Mouse (Mus musculus): ENCODE data around the gene Tmem160. TPM values are rescaled to one million over a fixed set of nuclear protein-coding genes. Genes with fewer than 3 reads are reported as not detected.

Tmem160 gene
- polyA plus RNA-seq, 1 experiment: 125 TPM

GRCm38 (mm10) chr7:16422222-16422856 lies 30.2 kb upstream of the Tmem160 start:
- no peak overlapping the region for H3K4me3 ChIP-seq (ENCODE audit: insufficient read depth, low read depth, low read length)
- peaks cover 27% of the 10 kb centered on the region for H3K4me1 ChIP-seq (ENCODE audit: control insufficient read depth, insufficient read depth, low read length)
- DNase-seq: peak; percentile 69
- peak overlapping the region; percentile 57 for H3K27ac ChIP-seq (ENCODE audit: insufficient read depth, low read depth, low read length)
- 49% methylated on average over 18 of the region's 18 CpGs for WGBS
- TF ChIP-seq POLR2A (IDR thresholded peaks at IDR 0.05; ENCODE audit: low read depth, low read length) (no peak), CTCF (conservative IDR thresholded peaks at IDR 0.05; ENCODE audit: insufficient read depth, insufficient read length, low read depth, low read length) (no peak)
- H3K27me3 ChIP-seq (replicated peaks; ENCODE audit: control insufficient read depth, insufficient read depth, low read length): no peaks in the 10 kb centered on the region
- H3K36me3 ChIP-seq (ENCODE audit: control insufficient read depth, insufficient read depth, low read length): peaks cover 7% of the 10 kb centered on the region; the same call in 1 of the 2 replicates

- H3K36me3 ChIP-seq (ENCODE audit: control insufficient read depth, insufficient read depth, low read length): peaks cover 7% of the 10 kb centered on the region; the same call in 1 of the 2 replicates
- no peak for DNase-seq
- H3K4me3 ChIP-seq (ENCODE audit: insufficient read depth, low read depth, low read length): no peak overlapping the region
- H3K27me3 ChIP-seq (replicated peaks; ENCODE audit: control insufficient read depth, insufficient read depth, low read length): no peaks in the 10 kb centered on the region
- TF ChIP-seq CTCF (conservative IDR thresholded peaks at IDR 0.05; ENCODE audit: insufficient read depth, insufficient read length, low read depth, low read length) (no peak), POLR2A (IDR thresholded peaks at IDR 0.05; ENCODE audit: low read depth, low read length) (no peak)
- WGBS: 73% methylated on average over 9 of the region's 9 CpGs
- peaks cover 19% of the 10 kb centered on the region for H3K4me1 ChIP-seq (ENCODE audit: control insufficient read depth, insufficient read depth, low read length)
- H3K27ac ChIP-seq (ENCODE audit: insufficient read depth, low read depth, low read length): no peak overlapping the region
Observed at GRCm38 (mm10) chr7:16423731-16424130, 28.8 kb upstream of the Tmem160 start.

GRCm38 (mm10) chr7:16425721-16426120 lies 26.9 kb upstream of the Tmem160 start:
- no peak for TF ChIP-seq POLR2A (IDR thresholded peaks at IDR 0.05; ENCODE audit: low read depth, low read length)
- no peak for TF ChIP-seq CTCF (conservative IDR thresholded peaks at IDR 0.05; ENCODE audit: insufficient read depth, insufficient read length, low read depth, low read length)
- 77% methylated on average over 10 of the region's 10 CpGs for WGBS
- Histone ChIP-seq H3K27ac (ENCODE audit: insufficient read depth, low read depth, low read length) (no peak overlapping the region), H3K4me3 (ENCODE audit: insufficient read depth, low read depth, low read length) (no peak overlapping the region), H3K36me3 (ENCODE audit: control insufficient read depth, insufficient read depth, low read length) (peaks cover 7% of the 10 kb centered on the region; the same call in 1 of the 2 replicates), H3K4me1 (ENCODE audit: control insufficient read depth, insufficient read depth, low read length) (peaks cover 8% of the 10 kb centered on the region; the same call in 1 of the 2 replicates), H3K27me3 (replicated peaks; ENCODE audit: control insufficient read depth, insufficient read depth, low read length) (no peaks in the 10 kb centered on the region)
- DNase-seq: no peak

- TF ChIP-seq POLR2A (IDR thresholded peaks at IDR 0.05; ENCODE audit: low read depth, low read length): no peak
- peak; percentile 87 for TF ChIP-seq CTCF (conservative IDR thresholded peaks at IDR 0.05; ENCODE audit: insufficient read depth, insufficient read length, low read depth, low read length)
Observed at GRCm38 (mm10) chr7:16426129-16426729, 26.4 kb upstream of the Tmem160 start.

GRCm38 (mm10) chr7:16433352-16433971 lies 19.1 kb upstream of the Tmem160 start:
- no peak for TF ChIP-seq POLR2A (IDR thresholded peaks at IDR 0.05; ENCODE audit: low read depth, low read length)
- no peak for TF ChIP-seq CTCF (conservative IDR thresholded peaks at IDR 0.05; ENCODE audit: insufficient read depth, insufficient read length, low read depth, low read length)
- Histone ChIP-seq H3K27ac (ENCODE audit: insufficient read depth, low read depth, low read length) (no peak overlapping the region), H3K4me3 (ENCODE audit: insufficient read depth, low read depth, low read length) (no peak overlapping the region), H3K4me1 (ENCODE audit: control insufficient read depth, insufficient read depth, low read length) (no peaks in the 10 kb centered on the region), H3K27me3 (replicated peaks; ENCODE audit: control insufficient read depth, insufficient read depth, low read length) (no peaks in the 10 kb centered on the region), H3K36me3 (ENCODE audit: control insufficient read depth, insufficient read depth, low read length) (no peaks in the 10 kb centered on the region; the same call in 1 of the 2 replicates)
- DNase-seq: no peak
- 86% methylated on average over 3 of the region's 3 CpGs for WGBS

More at GRCm38 (mm10) chr7:16426129-16426729, 26.4 kb upstream of the Tmem160 start:
- peaks cover 7% of the 10 kb centered on the region; the same call in 1 of the 2 replicates for H3K4me1 ChIP-seq (ENCODE audit: control insufficient read depth, insufficient read depth, low read length)
- no peak overlapping the region for H3K4me3 ChIP-seq (ENCODE audit: insufficient read depth, low read depth, low read length)
- H3K27me3 ChIP-seq (replicated peaks; ENCODE audit: control insufficient read depth, insufficient read depth, low read length): no peaks in the 10 kb centered on the region
- peak; percentile 90 for DNase-seq
- H3K36me3 ChIP-seq (ENCODE audit: control insufficient read depth, insufficient read depth, low read length): peaks cover 7% of the 10 kb centered on the region; the same call in 1 of the 2 replicates
- H3K27ac ChIP-seq (ENCODE audit: insufficient read depth, low read depth, low read length): no peak overlapping the region
- 53% methylated on average over 4 of the region's 4 CpGs for WGBS

GRCm38 (mm10) chr7:16435088-16435487 lies 17.5 kb upstream of the Tmem160 start:
- no peak overlapping the region for H3K4me3 ChIP-seq (ENCODE audit: insufficient read depth, low read depth, low read length)
- no peak for DNase-seq
- H3K4me1 ChIP-seq (ENCODE audit: control insufficient read depth, insufficient read depth, low read length): no peaks in the 10 kb centered on the region
- WGBS: 87% methylated on average over 9 of the region's 9 CpGs
- TF ChIP-seq CTCF (conservative IDR thresholded peaks at IDR 0.05; ENCODE audit: insufficient read depth, insufficient read length, low read depth, low read length) (no peak), POLR2A (IDR thresholded peaks at IDR 0.05; ENCODE audit: low read depth, low read length) (no peak)
- H3K27me3 ChIP-seq (replicated peaks; ENCODE audit: control insufficient read depth, insufficient read depth, low read length): no peaks in the 10 kb centered on the region
- H3K36me3 ChIP-seq (ENCODE audit: control insufficient read depth, insufficient read depth, low read length): no peaks in the 10 kb centered on the region; the same call in 1 of the 2 replicates
- no peak overlapping the region for H3K27ac ChIP-seq (ENCODE audit: insufficient read depth, low read depth, low read length)

- peak; percentile 28; the same call in 1 of the 2 replicates for TF ChIP-seq CTCF (conservative IDR thresholded peaks at IDR 0.05; ENCODE audit: insufficient read depth, insufficient read length, low read depth, low read length)
- TF ChIP-seq POLR2A (IDR thresholded peaks at IDR 0.05; ENCODE audit: low read depth, low read length): no peak
- Histone ChIP-seq H3K27ac (ENCODE audit: insufficient read depth, low read depth, low read length) (no peak overlapping the region), H3K36me3 (ENCODE audit: control insufficient read depth, insufficient read depth, low read length) (no peaks in the 10 kb centered on the region), H3K27me3 (replicated peaks; ENCODE audit: control insufficient read depth, insufficient read depth, low read length) (no peaks in the 10 kb centered on the region), H3K4me3 (ENCODE audit: insufficient read depth, low read depth, low read length) (no peak overlapping the region), H3K4me1 (ENCODE audit: control insufficient read depth, insufficient read depth, low read length) (no peaks in the 10 kb centered on the region)
- no peak for DNase-seq
Observed at GRCm38 (mm10) chr7:16441241-16441640, 11.3 kb upstream of the Tmem160 start.
